Mouse (Mus musculus): ENCODE results near the gene Aagab.

- no peak for TF ChIP-seq CTCF (IDR thresholded peaks at IDR 0.05; ENCODE audit: borderline replicate concordance, control insufficient read depth, extremely low read depth, insufficient read depth, low read length, poor library complexity)
- TF ChIP-seq POLR2A (IDR thresholded peaks at IDR 0.05; ENCODE audit: control insufficient read depth, extremely low read depth, insufficient read depth, low read length, poor library complexity), result no peak
Observed at GRCm38 (mm10) chr9:63623895-63624569, 21.6 kb downstream of the Aagab start.
